Mouse (Mus musculus): Measurements from ENCODE around the gene Vmn1r125.
"Not testable (repeated sequence)": the region's sequence is repeated elsewhere in the genome, so short reads cannot be mapped to it uniquely, and the experiment has no call there.

The Vmn1r125 gene

GRCm38 (mm10) chr7:21271879-21272278 lies at the start of gene Vmn1r125:
Gene Vmn1r125, plus strand, starts transcription at chr7:21272179.
- not testable (repeated sequence) for DNase-seq (ENCODE audit: low spot score)

- DNase-seq (ENCODE audit: low spot score): not testable (repeated sequence)
These were observed 11.5 kb upstream of the Vmn1r125 start, which contains the start of gene Vmn1r124 for GRCm38 (mm10) chr7:21260517-21260916. Gene Vmn1r124, minus strand, starts transcription at chr7:21260617.

DNA sequence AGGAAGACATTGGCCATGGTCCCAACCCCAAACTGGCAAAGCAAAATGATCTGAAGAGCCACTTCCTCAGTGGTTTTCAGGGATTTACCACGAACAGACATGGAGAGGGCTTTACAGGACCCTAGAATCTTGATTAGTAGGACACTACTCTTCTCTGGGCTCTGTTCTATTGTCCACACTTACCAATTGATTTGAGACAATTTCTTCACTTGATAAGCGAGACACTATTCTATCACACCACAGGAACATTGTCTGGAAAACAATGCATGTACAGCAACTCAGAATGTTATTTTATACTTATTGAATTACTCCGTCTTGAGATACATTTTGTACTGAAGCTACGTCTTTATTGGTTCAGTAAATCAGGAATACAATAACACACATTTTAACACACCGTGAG lies 29.4 kb downstream of the Vmn1r125 start, which contains the start of gene Vmn1r126:
Gene Vmn1r126, minus strand, starts transcription at position 101 of the 400 bp plus-strand sequence.
- DNase-seq (ENCODE audit: low spot score): not testable (repeated sequence)

GRCm38 (mm10) chr7:21319761-21320160 lies 47.8 kb downstream of the Vmn1r125 start, which contains the start of gene Vmn1r127:
Gene Vmn1r127, minus strand, starts transcription at chr7:21319861.
- not testable (repeated sequence) for DNase-seq (ENCODE audit: low spot score)

Data from left cerebral cortex, adult 11 months (tissue).